Comparison of ENCODE assay signal across 14 mouse cellular contexts in the genomic region with DNA sequence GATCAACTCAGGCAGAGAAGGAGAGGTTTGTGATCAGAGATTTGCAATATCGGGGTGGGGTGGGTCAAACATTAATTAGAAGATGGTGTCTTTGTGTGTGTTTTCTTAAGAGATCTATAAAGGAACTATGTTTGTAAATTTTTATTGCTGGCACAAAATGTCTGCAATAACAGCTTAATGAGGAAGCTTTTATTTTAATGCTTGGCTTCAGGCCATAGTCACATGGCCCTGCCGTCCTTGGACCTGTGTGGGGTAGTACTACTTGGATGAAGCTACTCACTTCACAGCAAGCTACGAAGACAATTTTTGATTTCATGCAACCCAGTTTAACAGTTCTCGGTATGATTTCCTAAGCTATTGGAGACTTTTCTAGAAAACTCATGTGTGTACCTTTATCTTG.
"Had no signal": no experiment of that assay in that cellular context is flagged by ENCODE, and none has a peak within 500 bp of the region (broad histone marks: within the 10 kb centered on the region; RNA-seq: fewer than 3 reads in every experiment).

No protein-coding gene starts in this region.

- H3K27me3 ChIP-seq: liver, embryonic 12.5 days; liver, embryonic 15.5 days; lung, embryonic 15.5 days; megakaryocyte, embryonic 14.5 days had no signal

- H3K9me3 ChIP-seq: liver, embryonic 12.5 days; liver, embryonic 15.5 days; lung, embryonic 15.5 days; megakaryocyte, embryonic 14.5 days had no signal

- H3K4me3 ChIP-seq: left cerebral cortex, adult 2 months; liver, embryonic 12.5 days; liver, embryonic 15.5 days; lung, embryonic 15.5 days; megakaryocyte, embryonic 14.5 days had no signal

- ATAC-seq: liver, embryonic 12.5 days had no signal

- DNase-seq: kidney, postnatal 25 days; layer of hippocampus, postnatal 36 days; lung, adult 18-20 months; lung, postnatal 10 days; lung, postnatal 36 days; midbrain, embryonic 14.5 days; thymus, postnatal 25 days had no signal

- H3K4me1 ChIP-seq: liver, embryonic 12.5 days; liver, embryonic 15.5 days; lung, embryonic 15.5 days had no signal

- H3K4me2 ChIP-seq: liver, embryonic 12.5 days; liver, embryonic 15.5 days; lung, embryonic 15.5 days; midbrain, embryonic 11.5 days had no signal

- H3K27ac ChIP-seq: kidney, postnatal 0 days; left cerebral cortex, adult 2 months; liver, embryonic 12.5 days; liver, embryonic 15.5 days; lung, embryonic 15.5 days had no signal

- H3K9ac ChIP-seq: liver, embryonic 12.5 days; liver, embryonic 15.5 days; lung, embryonic 15.5 days had no signal

- H3K36me3 ChIP-seq: liver, embryonic 12.5 days; liver, embryonic 15.5 days; lung, embryonic 15.5 days had no signal
